Mouse (Mus musculus) thymus, adult 2 months (tissue): ENCODE measurements around the gene Fcrlb.

Experiments
- CTCF ChIP-seq: fragments of 200-500 bp; IDR thresholded peaks from 2 replicates; pipeline ENCODE4 v1.5.1; 2012; ENCODE audit warnings: mild to moderate bottlenecking, control low read depth, low read length, moderate library complexity, borderline replicate concordance; ENCODE audit not compliant: control insufficient read depth, poor library complexity, insufficient read depth; ENCODE audit errors: extremely low read depth
- POLR2A ChIP-seq: fragments of 200-500 bp; IDR thresholded peaks from 2 replicates; pipeline ENCODE4 v1.6.1; 2012; ENCODE audit warnings: mild to moderate bottlenecking, low read length, control low read depth, moderate library complexity; ENCODE audit not compliant: control insufficient read depth, poor library complexity, insufficient read depth; ENCODE audit errors: extremely low read depth

DNA sequence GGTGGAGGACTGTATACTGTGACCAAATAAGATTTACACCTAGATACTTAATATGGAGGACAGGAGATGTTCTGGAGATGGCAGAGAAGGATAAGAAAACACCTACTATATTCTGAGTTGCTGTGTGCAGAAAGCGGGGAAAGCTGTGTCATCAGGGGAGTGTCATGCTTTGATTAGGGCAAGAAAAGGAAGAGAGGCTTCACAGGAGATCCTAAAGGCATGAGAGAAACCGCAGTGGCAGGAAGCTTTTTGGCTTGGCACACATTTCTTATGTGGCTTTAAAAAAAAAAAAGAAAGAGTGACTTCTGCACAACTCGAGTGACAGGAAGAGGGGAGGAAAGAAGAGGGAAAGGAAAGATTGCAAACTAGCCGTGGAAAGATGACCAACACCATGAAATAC lies 49.7 kb downstream of the Fcrlb start:
- TF ChIP-seq CTCF, result no peak
- no peak for TF ChIP-seq POLR2A
